Mouse (Mus musculus) cortical plate, adult 2 months (tissue): ENCODE results near the gene Il1rl2. TPM values are rescaled to one million over a fixed set of nuclear protein-coding genes. Genes with fewer than 3 reads are reported as not detected.

ENCODE experiments used
- H3K27ac ChIP-seq: fragments of 200-500 bp; 2 replicates; pipeline ENCODE4 v1.5.1; 2012; ENCODE audit warnings: low read length, control low read depth, inconsistent platforms; ENCODE audit not compliant: insufficient read depth
- H3K4me1 ChIP-seq: fragments of 200-500 bp; 2 replicates; pipeline ENCODE4 v1.6.1; 2011; ENCODE audit warnings: low read length; ENCODE audit not compliant: control insufficient read depth, insufficient read depth
- H3K4me3 ChIP-seq: fragments of 200-500 bp; 2 replicates; pipeline ENCODE4 v1.5.1; 2011; ENCODE audit warnings: mild to moderate bottlenecking, low read length, control low read depth; ENCODE audit not compliant: insufficient read depth
- CTCF ChIP-seq: fragments of 200-500 bp; IDR thresholded peaks from 2 replicates; pipeline ENCODE4 v1.5.1; 2011; ENCODE audit warnings: mild to moderate bottlenecking, control low read depth, low read length; ENCODE audit not compliant: insufficient read depth; ENCODE audit errors: extremely low read depth
- POLR2A ChIP-seq: fragments of 200-500 bp; IDR thresholded peaks from 2 replicates; pipeline ENCODE4 v1.6.1; 2011; ENCODE audit warnings: mild to moderate bottlenecking, low read length, control low read depth; ENCODE audit not compliant: insufficient read depth; ENCODE audit errors: extremely low read depth
- polyA plus RNA-seq: library from polyadenylated mRNA; depleted of rRNA; stranded (reverse); fragments of >200 nt; gene quantifications from 2 replicates; pipeline ENCODE4 v1.2.3, GENCODE M21; 2012; rRNA removed

Il1rl2 gene
- polyA plus RNA-seq: 0.62 and 0.65 TPM in 2 replicates

DNA sequence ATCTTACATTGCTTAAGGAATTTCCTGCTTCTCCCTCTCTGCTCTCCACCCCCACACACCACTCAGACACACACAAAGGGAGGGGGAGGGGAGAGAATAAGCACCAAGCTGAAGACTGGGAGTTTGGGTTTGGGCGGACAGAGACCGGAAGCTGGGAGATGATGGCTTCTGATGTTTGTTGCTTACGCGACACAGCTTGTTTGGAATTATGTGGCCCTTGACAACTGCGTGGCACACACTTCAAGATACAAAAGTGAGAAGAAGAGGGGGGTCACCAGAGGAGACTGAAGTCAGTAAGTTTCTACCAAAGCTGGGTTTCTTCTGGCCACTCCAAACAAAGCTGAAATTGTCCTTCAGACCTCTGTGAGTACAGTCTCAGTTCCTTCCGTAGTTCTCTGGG is at the start of gene Il1rl2:
TSS of gene Il1rl2 (plus strand) at position 154 of the 400 bp plus-strand sequence.
- TF ChIP-seq POLR2A (no peak), CTCF (no peak)
- no peak within 1 kb of the TSS for H3K27ac ChIP-seq

DNA sequence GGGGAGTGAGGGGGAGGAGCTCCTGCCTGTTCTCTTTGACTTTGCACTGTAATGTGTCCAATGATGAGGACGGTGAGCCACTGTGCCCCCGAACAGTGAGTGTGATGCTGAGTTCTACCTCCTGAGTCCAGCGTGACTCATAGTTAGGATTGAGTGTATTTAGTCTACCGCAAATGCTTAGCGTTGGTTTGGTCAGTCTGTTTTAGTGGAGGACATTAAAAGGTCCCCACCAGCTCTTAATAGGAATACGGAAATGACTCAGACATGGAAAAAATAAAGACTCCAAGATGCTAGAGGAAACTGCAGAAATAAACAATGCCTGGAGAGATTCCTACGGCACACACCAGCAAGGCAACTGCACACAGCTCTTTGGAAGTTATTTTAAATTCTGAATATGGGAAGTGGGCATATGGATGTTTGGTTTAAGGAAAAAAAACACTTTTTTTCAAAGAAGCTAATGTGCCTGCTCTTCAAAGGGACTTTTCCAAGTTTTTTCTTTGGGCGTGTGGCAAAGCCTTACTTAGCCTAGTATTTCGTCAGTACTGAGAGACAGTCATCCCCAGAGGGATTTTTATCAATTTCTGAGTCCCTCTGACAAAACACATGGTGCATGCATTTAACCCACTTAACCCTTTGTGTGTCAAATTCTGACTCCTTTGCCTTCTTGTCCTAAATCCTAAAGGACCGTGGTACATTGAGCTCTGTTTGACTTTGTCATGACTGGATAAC is 49.0 kb upstream of the Il1rl2 start:
- no peak overlapping the region for H3K4me3 ChIP-seq
- no peaks in the 10 kb centered on the region for H3K4me1 ChIP-seq
- TF ChIP-seq POLR2A (no peak), CTCF (no peak)
- no peak overlapping the region for H3K27ac ChIP-seq

More for the DNA sequence above, at the start of gene Il1rl2:
- H3K4me1 ChIP-seq: peaks cover 1% of the 10 kb centered on the region; the same call in 1 of the 2 replicates
- peak within 1 kb of the TSS; percentile 30 for H3K4me3 ChIP-seq

DNA sequence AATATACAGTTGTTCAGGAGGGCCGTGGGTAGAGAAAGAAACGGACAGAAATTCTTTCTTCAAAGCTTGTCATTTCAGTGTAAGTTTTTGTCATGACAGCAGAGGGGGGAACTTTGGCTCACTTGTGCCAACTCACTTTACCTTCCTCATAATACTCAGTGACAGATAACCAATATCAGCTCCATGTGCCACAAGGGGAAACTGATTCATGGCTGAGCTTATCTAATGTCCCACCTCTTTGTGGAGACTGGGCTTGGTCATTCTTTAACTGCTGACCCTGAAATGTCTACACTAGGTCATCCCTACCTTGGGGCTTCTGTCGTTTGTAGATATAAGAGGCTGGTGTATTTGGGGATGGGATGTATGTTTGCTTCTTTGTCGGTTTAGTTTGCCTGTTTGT is 46.5 kb upstream of the Il1rl2 start:
- TF ChIP-seq CTCF (no peak), POLR2A (no peak)
- no peak overlapping the region for H3K4me3 ChIP-seq
- H3K4me1 ChIP-seq: no peaks in the 10 kb centered on the region
- no peak overlapping the region for H3K27ac ChIP-seq

DNA sequence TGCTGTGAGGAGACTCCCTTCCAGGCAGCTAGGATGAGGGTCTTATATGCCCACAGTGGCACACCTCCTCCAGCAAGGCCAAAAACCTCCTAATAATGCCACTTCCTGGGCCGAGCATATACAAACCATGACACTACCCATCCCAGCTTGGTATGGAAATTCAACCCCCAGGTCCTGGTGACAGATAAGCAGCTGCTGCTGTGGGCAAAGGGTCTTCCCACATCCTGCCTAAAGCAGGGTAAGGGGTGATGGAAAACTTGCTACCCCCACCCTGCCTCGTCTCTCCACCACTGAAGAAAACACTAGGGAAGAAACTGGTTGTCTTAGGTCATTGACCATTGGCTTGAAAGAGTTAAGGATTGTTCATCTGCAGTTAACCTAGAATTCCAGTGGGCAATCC is 45.7 kb upstream of the Il1rl2 start:
- TF ChIP-seq POLR2A: no peak
- no peak for TF ChIP-seq CTCF
- H3K27ac ChIP-seq: no peak overlapping the region
- H3K4me1 ChIP-seq: no peaks in the 10 kb centered on the region
- no peak overlapping the region for H3K4me3 ChIP-seq

DNA sequence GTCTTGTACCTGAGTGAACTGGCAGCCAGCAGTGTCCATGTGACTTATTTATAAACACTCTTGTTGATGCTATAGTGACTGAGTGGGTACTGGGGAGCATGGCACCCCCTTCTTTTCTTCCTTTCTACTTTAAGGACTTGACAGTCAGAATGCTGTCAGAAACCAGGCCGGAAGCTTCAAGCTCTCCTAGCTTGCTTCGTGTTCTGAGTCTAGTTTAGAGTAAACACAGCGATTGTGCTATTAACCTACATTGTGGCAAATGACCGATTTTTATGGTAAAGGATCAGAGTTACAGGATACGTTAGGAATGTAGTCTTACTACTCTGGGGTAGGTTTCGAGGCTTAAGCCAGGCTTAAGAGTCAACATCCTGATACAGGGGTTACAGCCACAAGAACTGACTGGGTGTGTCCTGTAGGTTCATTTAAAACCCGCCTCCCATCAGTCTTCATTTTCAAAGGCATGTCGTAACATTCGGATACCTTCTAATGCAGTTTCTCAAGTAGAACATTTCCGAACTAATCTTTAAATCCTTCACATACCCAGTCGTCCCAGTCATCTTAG is 45.1 kb upstream of the Il1rl2 start:
- Histone ChIP-seq H3K27ac (no peak overlapping the region), H3K4me3 (no peak overlapping the region), H3K4me1 (no peaks in the 10 kb centered on the region)
- no peak for TF ChIP-seq CTCF

DNA sequence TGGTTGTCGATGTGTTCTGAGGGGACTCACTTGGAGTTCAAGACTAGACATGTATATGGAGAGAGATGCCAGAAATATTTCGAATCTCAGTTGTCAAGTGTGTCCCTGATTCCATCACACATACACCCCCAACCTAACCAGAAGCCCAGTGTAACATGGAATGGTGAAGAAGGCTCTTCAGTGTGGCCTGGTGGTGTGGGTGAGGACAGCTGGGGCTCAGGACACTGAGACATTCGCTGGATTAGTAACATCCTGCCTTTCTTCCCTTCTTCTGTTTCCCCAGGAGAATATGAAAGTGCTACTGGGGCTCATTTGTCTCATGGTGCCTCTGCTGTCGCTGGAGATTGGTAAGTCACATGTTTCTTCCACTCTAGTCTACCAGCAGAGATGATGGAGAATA is 42.5 kb upstream of the Il1rl2 start:
- Histone ChIP-seq H3K4me3 (no peak overlapping the region), H3K4me1 (no peaks in the 10 kb centered on the region), H3K27ac (no peak overlapping the region)
- no peak for TF ChIP-seq CTCF
- no peak for TF ChIP-seq POLR2A

DNA sequence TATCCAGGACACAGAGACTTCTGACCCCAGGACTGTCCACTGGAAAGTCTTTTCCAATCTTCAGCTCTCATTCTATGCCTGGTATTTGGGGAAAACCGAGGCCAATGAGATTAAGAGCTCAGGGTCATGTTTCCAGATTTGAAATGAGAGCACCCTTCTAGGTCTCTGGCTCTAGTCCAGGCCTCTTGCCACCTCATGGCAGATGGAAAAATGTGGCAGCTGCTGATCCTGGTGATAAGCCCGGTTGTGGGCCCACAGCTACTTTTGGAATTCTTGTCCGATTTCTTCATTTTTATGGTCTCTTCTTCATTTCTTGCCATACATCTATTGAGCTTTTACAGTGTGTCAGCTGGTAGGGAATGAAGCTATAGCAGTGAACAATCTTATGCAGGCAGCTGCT is 42.0 kb upstream of the Il1rl2 start:
- Histone ChIP-seq H3K4me3 (no peak overlapping the region), H3K4me1 (no peaks in the 10 kb centered on the region), H3K27ac (no peak overlapping the region)
- TF ChIP-seq POLR2A (no peak), CTCF (no peak)

DNA sequence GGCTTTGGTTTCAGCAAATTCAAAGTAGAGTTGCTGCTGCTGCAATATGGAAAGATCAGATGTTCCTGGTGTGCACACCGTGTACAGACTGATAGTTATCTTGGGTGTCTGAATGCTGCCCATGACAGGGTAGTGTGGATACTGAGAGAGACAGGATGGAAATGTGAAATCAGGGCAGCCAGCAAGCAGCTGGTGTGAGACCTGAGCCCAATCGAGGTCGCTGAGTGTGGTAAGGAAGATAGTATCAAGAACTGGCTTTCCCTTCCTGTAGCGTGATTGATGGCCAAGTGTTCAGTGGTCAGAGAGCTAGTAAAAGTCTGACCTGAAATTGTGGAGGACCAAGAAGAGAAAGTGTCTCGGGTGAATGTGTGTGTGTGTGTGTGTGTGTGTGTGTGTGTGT is 40.4 kb upstream of the Il1rl2 start:
- TF ChIP-seq POLR2A (no peak), CTCF (no peak)

DNA sequence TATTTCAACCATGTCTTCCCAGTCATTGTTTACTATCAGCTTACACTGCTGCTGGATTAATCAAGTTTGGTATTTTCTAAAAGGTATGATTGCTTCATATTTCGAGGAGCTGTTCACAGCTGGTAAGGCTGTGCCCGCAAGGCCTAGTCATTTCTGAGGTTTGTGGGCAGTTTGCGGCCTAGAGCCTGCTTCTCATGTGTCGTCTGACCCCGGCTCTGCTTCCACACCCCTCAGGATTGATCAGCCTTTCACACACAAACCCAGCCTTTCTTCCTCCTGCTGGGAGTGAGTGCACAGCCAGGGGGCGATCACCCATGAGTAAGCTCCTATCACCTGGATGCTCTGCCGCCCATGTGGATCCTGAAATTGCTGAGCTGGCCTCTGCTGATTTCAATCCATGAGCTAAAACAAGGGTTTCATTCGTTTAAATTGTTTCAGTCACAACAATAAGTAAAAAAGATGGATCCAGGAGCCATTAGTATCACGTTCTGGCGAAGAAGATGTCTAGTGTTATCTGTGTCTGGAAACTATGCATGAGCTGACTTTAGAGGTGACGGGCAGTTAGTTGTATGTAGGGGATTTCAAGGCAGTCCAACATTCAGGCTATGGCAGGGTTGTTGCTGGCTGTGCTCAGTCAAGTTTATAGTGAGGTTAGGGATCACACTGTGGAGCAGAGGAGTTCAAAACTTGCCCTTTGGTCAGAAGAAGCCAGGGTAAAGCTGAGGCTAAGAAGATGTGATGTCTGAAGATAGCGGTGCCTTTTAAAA is 33.7 kb upstream of the Il1rl2 start:
- Histone ChIP-seq H3K4me3 (no peak overlapping the region), H3K27ac (no peak overlapping the region)
- no peak for TF ChIP-seq CTCF
- TF ChIP-seq POLR2A: no peak

More for the DNA sequence above, 40.4 kb upstream of the Il1rl2 start:
- Histone ChIP-seq H3K27ac (no peak overlapping the region), H3K4me3 (no peak overlapping the region), H3K4me1 (no peaks in the 10 kb centered on the region)

More for the DNA sequence above, 33.7 kb upstream of the Il1rl2 start:
- no peaks in the 10 kb centered on the region for H3K4me1 ChIP-seq
